In the genomic region with DNA sequence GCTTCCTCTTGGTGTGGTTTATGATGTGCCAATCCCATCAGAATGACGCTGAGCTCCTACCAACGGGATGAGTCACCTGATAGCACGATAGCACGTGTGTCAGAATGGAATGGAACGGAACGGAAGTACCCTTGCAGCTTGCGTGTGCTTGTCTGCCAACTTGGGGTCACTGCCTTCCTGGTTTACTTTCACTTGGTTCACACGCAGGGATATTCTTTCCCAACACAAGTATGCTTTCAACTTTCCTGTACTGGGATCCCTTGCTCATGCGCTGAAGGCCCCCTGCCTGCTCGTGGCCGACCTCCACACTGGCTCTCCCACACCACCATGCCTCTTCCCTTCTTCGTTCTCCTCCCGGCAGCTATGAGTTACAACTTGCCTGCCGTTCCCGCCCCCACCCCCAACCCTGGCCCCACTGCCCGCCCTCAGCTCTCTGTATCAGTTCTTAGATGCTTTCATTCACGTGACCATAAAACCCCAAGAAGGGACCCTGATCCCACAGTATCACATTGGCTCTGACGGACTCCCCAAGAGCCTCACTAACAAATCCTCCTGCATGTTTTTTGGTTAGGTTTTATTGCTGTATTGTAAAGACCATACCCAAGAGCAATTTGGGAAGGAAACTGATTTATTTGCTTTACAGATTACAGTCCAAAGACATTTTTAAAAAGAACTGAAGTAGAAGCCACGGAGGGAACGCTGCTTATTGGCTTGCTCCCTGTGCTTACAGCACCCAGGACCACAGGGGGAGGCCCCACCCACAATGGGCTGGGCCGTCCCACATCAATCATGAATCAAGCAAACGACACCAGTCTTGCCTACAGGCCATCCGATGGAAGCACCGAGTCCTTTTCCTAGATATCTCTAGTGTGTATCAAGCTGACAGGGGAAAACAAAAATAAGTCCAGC, we compare ENCODE assay signal across 8 mouse cellular contexts. TPM values are rescaled to one million over a fixed set of nuclear protein-coding genes. Genes with fewer than 3 reads are reported as not detected.
DNase-seq lines count a peak whose midpoint lies in the region; ATAC-seq and TF ChIP-seq lines count a peak whose summit lies in the region.

No protein-coding gene starts in this region.

- POLR2A ChIA-PET in Patski (lab: Charles Lee) = interaction anchor here (0.7 to 1.5 kb wide), 5 partner anchors 14 to 84 kb away, joined by 3 to 7 read pairs (median 3); no protein-coding TSS in a partner anchor

- peak; percentile 74 for ATAC-seq in Patski
- no peak for ATAC-seq in embryonic facial prominence, embryonic 15.5 days (ENCODE audit: insufficient number of reproducible peaks, low FRiP score, low TSS enrichment, low read depth)
- no peak for ATAC-seq in hindbrain, embryonic 12.5 days (ENCODE audit: low FRiP score)
- ATAC-seq in midbrain, embryonic 16.5 days = peak; percentile 32

- WGBS in embryonic facial prominence, embryonic 15.5 days = 22% methylated on average over 24 of the region's 24 CpGs
- WGBS in hindbrain, embryonic 12.5 days = 34% methylated on average over 24 of the region's 24 CpGs
- WGBS in midbrain, embryonic 16.5 days = 39% methylated on average over 24 of the region's 24 CpGs

- no peaks in the 10 kb centered on the region for H3K9me3 ChIP-seq in embryonic facial prominence, embryonic 15.5 days (replicated peaks)
- H3K9me3 ChIP-seq in hindbrain, embryonic 12.5 days (replicated peaks) = no peaks in the 10 kb centered on the region
- no peaks in the 10 kb centered on the region for H3K9me3 ChIP-seq in midbrain, embryonic 16.5 days (replicated peaks; ENCODE audit: control insufficient read depth, low read length, poor library complexity, severe bottlenecking)

- H3K27me3 ChIP-seq in Patski = no peaks in the 10 kb centered on the region
- no peaks in the 10 kb centered on the region for H3K27me3 ChIP-seq in embryonic facial prominence, embryonic 15.5 days
- no peaks in the 10 kb centered on the region for H3K27me3 ChIP-seq in hindbrain, embryonic 12.5 days
- no peaks in the 10 kb centered on the region for H3K27me3 ChIP-seq in midbrain, embryonic 16.5 days (ENCODE audit: control insufficient read depth, insufficient read depth, low read depth, low read length)

- in situ Hi-C loops in Patski (cut with MboI; ENCODE audit: low pct_unique_long_range_greater_than_20kb) = loop anchor here (5.0 to 25.0 kb wide), 2 partner anchors 43 to 1437 kb away; a partner anchor contains a TSS

- DNase-seq in 3134 (ENCODE audit: extremely low read depth, insufficient read length, low spot score) = peak; percentile 77
- DNase-seq in Patski (ENCODE audit: low read depth, low spot score) = no peak
- peak; percentile 84 for DNase-seq in liver
- DNase-seq in thymus, postnatal 14 days = peak; percentile 63
- no peak for DNase-seq in cerebellum, adult 8-10 months

- H3K4me3 ChIP-seq in embryonic facial prominence, embryonic 15.5 days (replicated peaks) = peak overlapping the region; percentile 94
- no peak overlapping the region for H3K4me3 ChIP-seq in hindbrain, embryonic 12.5 days
- no peak overlapping the region for H3K4me3 ChIP-seq in midbrain, embryonic 16.5 days (ENCODE audit: low read depth, low read length)

- no peak for TF ChIP-seq CTCF in Patski (IDR thresholded peaks at IDR 0.05)

- CTCF ChIA-PET in Patski (lab: Charles Lee) = interaction anchor here (1.3 to 1.6 kb wide), 2 partner anchors 45 to 83 kb away, joined by 3 to 4 read pairs; no protein-coding TSS in a partner anchor

- H3K4me2 ChIP-seq in embryonic facial prominence, embryonic 15.5 days (replicated peaks) = peak overlapping the region; percentile 65
- H3K4me2 ChIP-seq in hindbrain, embryonic 12.5 days (replicated peaks) = peak overlapping the region; percentile 25
- H3K4me2 ChIP-seq in midbrain, embryonic 16.5 days (ENCODE audit: low read length) = peak overlapping the region; percentile 18; the same call in 1 of the 2 replicates

- peak overlapping the region; percentile 80 for H3K27ac ChIP-seq in embryonic facial prominence, embryonic 15.5 days (replicated peaks)
- no peak overlapping the region for H3K27ac ChIP-seq in hindbrain, embryonic 12.5 days
- H3K27ac ChIP-seq in midbrain, embryonic 16.5 days (ENCODE audit: low read length) = no peak overlapping the region

- peaks cover 30% of the 10 kb centered on the region for H3K4me1 ChIP-seq in embryonic facial prominence, embryonic 15.5 days
- H3K4me1 ChIP-seq in hindbrain, embryonic 12.5 days = peaks cover 18% of the 10 kb centered on the region
- H3K4me1 ChIP-seq in midbrain, embryonic 16.5 days (ENCODE audit: control insufficient read depth, insufficient read depth, low read length) = peaks cover 14% of the 10 kb centered on the region

- H3K36me3 ChIP-seq in embryonic facial prominence, embryonic 15.5 days = peaks cover 24% of the 10 kb centered on the region
- H3K36me3 ChIP-seq in hindbrain, embryonic 12.5 days = peaks cover 18% of the 10 kb centered on the region
- H3K36me3 ChIP-seq in midbrain, embryonic 16.5 days (ENCODE audit: control insufficient read depth, insufficient read depth, low read length) = peaks cover 10% of the 10 kb centered on the region

- no peak overlapping the region for H3K9ac ChIP-seq in embryonic facial prominence, embryonic 15.5 days
- H3K9ac ChIP-seq in hindbrain, embryonic 12.5 days = no peak overlapping the region; the same call in 1 of the 2 replicates
- H3K9ac ChIP-seq in midbrain, embryonic 16.5 days (ENCODE audit: low read depth, low read length) = no peak overlapping the region

RNA-seq across cellular contexts. Expression of a gene that starts 1.3 kb away (rescaled TPM):
- 43.2 TPM for polyA plus RNA-seq in Patski (2021)
- 30.5 and 31.1 TPM in 2 replicates for polyA plus RNA-seq in embryonic facial prominence, embryonic 15.5 days (2015; fragmentation: Nextera tagmentation; extraction: Ambion mirVana)
- 38.1 TPM in 2 replicates for polyA plus RNA-seq in hindbrain, embryonic 12.5 days (2016; fragmentation: Nextera tagmentation; extraction: Ambion mirVana)
- polyA plus RNA-seq in midbrain, embryonic 16.5 days (2015; fragmentation: Nextera tagmentation; extraction: Ambion mirVana) = 37.0 and 37.2 TPM in 2 replicates

RNA-seq across cellular contexts. Expression of a gene that starts 17.9 kb away (rescaled TPM):
- polyA plus RNA-seq in Patski (2021) = 23.8 TPM
- 35.3 and 46.6 TPM in 2 replicates for polyA plus RNA-seq in embryonic facial prominence, embryonic 15.5 days (2015; fragmentation: Nextera tagmentation; extraction: Ambion mirVana)
- 46.9 and 47.6 TPM in 2 replicates for polyA plus RNA-seq in hindbrain, embryonic 12.5 days (2016; fragmentation: Nextera tagmentation; extraction: Ambion mirVana)
- polyA plus RNA-seq in midbrain, embryonic 16.5 days (2015; fragmentation: Nextera tagmentation; extraction: Ambion mirVana) = 51.7 and 56.8 TPM in 2 replicates

RNA-seq across cellular contexts. Expression of a gene that starts 18.0 kb away (rescaled TPM):
- polyA plus RNA-seq in Patski (2021) = 34.1 TPM
- polyA plus RNA-seq in embryonic facial prominence, embryonic 15.5 days (2015; fragmentation: Nextera tagmentation; extraction: Ambion mirVana) = 37.6 and 37.7 TPM in 2 replicates
- polyA plus RNA-seq in hindbrain, embryonic 12.5 days (2016; fragmentation: Nextera tagmentation; extraction: Ambion mirVana) = 35.4 and 37.1 TPM in 2 replicates
- 41.8 and 45.6 TPM in 2 replicates for polyA plus RNA-seq in midbrain, embryonic 16.5 days (2015; fragmentation: Nextera tagmentation; extraction: Ambion mirVana)

RNA-seq across cellular contexts. Expression of a gene that starts 30.9 kb away (rescaled TPM):
- 0.05 TPM for polyA plus RNA-seq in Patski (2021)
- 0.29 and 0.31 TPM in 2 replicates for polyA plus RNA-seq in embryonic facial prominence, embryonic 15.5 days (2015; fragmentation: Nextera tagmentation; extraction: Ambion mirVana)
- polyA plus RNA-seq in hindbrain, embryonic 12.5 days (2016; fragmentation: Nextera tagmentation; extraction: Ambion mirVana) = 0.26 and 0.27 TPM in 2 replicates
- 0.17 and 0.29 TPM in 2 replicates for polyA plus RNA-seq in midbrain, embryonic 16.5 days (2015; fragmentation: Nextera tagmentation; extraction: Ambion mirVana)

RNA-seq across cellular contexts. Expression of a gene that starts 48.4 kb away (rescaled TPM):
- 92.3 TPM for polyA plus RNA-seq in Patski (2021)
- polyA plus RNA-seq in embryonic facial prominence, embryonic 15.5 days (2015; fragmentation: Nextera tagmentation; extraction: Ambion mirVana) = 51.0 and 52.0 TPM in 2 replicates
- 31.7 and 35.4 TPM in 2 replicates for polyA plus RNA-seq in hindbrain, embryonic 12.5 days (2016; fragmentation: Nextera tagmentation; extraction: Ambion mirVana)
- 26.2 and 34.5 TPM in 2 replicates for polyA plus RNA-seq in midbrain, embryonic 16.5 days (2015; fragmentation: Nextera tagmentation; extraction: Ambion mirVana)

Comparison
In these comparisons a context has a peak if more than half of its experiments do, and no peak if none do; other contexts are left out.
1. DNase-seq: peak in 3134 (single experiment), liver (single experiment) and thymus, postnatal 14 days (single experiment); none in Patski (single experiment) and cerebellum, adult 8-10 months (single experiment).
2. ATAC-seq: peak in Patski (single experiment) and midbrain, embryonic 16.5 days (single experiment); none in embryonic facial prominence, embryonic 15.5 days (single experiment) and hindbrain, embryonic 12.5 days (single experiment).
3. Peak in every context shown above with its lines, with median percentiles within 50 percentile points of each other: H3K4me2 ChIP-seq.